Mouse (Mus musculus): ENCODE results near the gene Adam10. TPM values are rescaled to one million over a fixed set of nuclear protein-coding genes. Genes with fewer than 3 reads are reported as not detected.

Adam10 gene
- polyA plus RNA-seq, 1 experiment from 2014 or later = 67.5 TPM

Small RNA genes within 50 kb of the gene (microRNA-seq; reads per million reads assigned to microRNA genes)
- not detected for gene Gm25149

Other genes starting within 250 kb of the Adam10 start
- 29.8 and 32.0 TPM in 2 replicates for gene Rnf111, start 175.3 kb upstream of the Adam10 start, polyA plus RNA-seq (2014; fragmentation: Nextera tagmentation; extraction: Ambion mirVana)
- gene Sltm, start 136.2 kb upstream of the Adam10 start, polyA plus RNA-seq (2014; fragmentation: Nextera tagmentation; extraction: Ambion mirVana) = 69.8 and 74.7 TPM in 2 replicates
- 0.26 and 0.38 TPM in 2 replicates for gene Gm10642, start 22.7 kb upstream of the Adam10 start, polyA plus RNA-seq (2014; fragmentation: Nextera tagmentation; extraction: Ambion mirVana)
- gene Mindy2, start 21.8 kb upstream of the Adam10 start, polyA plus RNA-seq (2014; fragmentation: Nextera tagmentation; extraction: Ambion mirVana) = 11.3 and 13.2 TPM in 2 replicates